Mouse (Mus musculus) gastrocnemius, postnatal 25 days (tissue): ENCODE results near the gene Siah2. TPM values are rescaled to one million over a fixed set of nuclear protein-coding genes. Genes with fewer than 3 reads are reported as not detected.
A peak's percentile ranks its signal among the peaks of the same experiment; 100 is the strongest.

Experiments used
- DNase-seq: peaks from one replicate; pipeline ENCODE4 v3.0.0; 2022
- total RNA-seq, 2 experiments: library from RNA; stranded (reverse); gene quantifications; 1 replicate in 1 of 2; 2 replicates in 1 of 2; pipeline ENCODE4 v1.2.3; 2021

Siah2 gene
- total RNA-seq, 2 experiments from 2014 or later: 9.0 to 9.5 TPM

GRCm38 (mm10) chr3:58695044-58695443 is 2.8 kb upstream of the Siah2 start:
- no peak for DNase-seq

DNA sequence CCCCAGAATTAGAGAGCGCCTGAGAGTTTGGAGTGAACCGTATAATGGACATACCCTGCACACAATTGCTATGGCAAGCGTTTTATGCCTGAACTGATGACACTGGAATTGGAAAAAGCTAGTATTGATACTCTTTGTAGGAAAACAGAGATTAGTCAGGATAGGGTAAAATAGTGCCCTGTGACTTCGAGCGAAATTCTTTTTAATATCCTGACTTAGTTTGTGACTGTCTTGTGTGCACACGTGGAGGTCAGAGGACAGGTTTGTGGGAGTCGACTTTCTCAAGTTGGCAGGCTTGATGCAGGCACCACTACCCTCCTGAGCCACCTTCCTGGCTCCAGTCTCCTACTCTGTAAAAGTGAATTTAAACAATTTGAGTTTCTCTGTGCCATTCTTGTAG is 1.1 kb upstream of the Siah2 start:
- no peak for DNase-seq

- DNase-seq: peak; percentile 52
Observed at GRCm38 (mm10) chr3:58691374-58691939, 743 bp downstream of the Siah2 start.

- DNase-seq: peak; percentile 57
Observed at GRCm38 (mm10) chr3:58690619-58691373, 1.4 kb downstream of the Siah2 start.

- DNase-seq: no peak
Observed at GRCm38 (mm10) chr3:58689721-58690120, 2.5 kb downstream of the Siah2 start.

- no peak for DNase-seq
Observed at GRCm38 (mm10) chr3:58689105-58689504, 3.1 kb downstream of the Siah2 start.

- DNase-seq: no peak
Observed at GRCm38 (mm10) chr3:58688551-58688950, 3.6 kb downstream of the Siah2 start.

GRCm38 (mm10) chr3:58686922-58687284 is 5.3 kb downstream of the Siah2 start:
- no peak for DNase-seq

GRCm38 (mm10) chr3:58686206-58686921 is 5.8 kb downstream of the Siah2 start:
- no peak for DNase-seq

GRCm38 (mm10) chr3:58685396-58685795 is 6.8 kb downstream of the Siah2 start:
- no peak for DNase-seq

- DNase-seq: no peak
Observed at GRCm38 (mm10) chr3:58683346-58683745, 8.9 kb downstream of the Siah2 start.

- no peak for DNase-seq
Observed at GRCm38 (mm10) chr3:58682336-58682735, 9.9 kb downstream of the Siah2 start.

DNA sequence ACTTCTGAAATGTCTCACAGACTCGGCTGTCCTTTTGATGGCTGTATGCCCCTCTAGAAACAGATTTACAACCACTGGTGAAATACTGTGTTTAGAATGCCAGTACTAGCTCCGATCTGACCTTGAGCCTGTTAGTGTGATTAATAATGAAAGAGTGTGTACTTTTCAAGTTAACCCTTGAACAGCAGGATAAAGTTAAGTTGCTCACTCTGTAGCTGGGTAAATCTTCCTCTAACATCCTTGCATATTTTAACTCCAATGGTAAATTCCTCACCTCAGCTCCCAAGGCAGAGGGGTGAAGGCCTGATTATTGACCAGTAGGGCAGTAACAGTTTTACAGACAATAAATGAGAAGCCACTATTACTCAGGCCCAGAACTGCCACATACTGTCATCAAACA is 10.4 kb downstream of the Siah2 start:
- DNase-seq: no peak

GRCm38 (mm10) chr3:58680943-58681637 is 11.1 kb downstream of the Siah2 start:
- no peak for DNase-seq

DNA sequence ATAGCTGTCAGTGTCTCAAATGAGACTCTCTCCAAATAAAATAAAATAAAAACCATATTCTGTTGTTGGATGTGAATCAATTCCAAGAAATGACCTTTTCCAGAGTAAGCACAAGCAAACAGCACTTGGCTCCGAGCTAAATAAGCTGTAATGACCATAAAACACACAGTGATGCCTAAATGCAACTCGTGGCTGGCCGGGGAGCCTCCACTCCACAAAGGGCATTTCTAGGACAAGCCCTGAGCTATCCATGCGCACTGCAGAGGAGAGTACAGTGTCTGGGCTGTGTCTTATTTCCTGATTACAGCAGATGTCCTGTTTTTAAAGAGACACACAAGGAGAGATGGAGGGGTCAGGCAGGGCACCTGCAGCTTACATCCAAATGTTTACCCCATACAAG is 12.2 kb downstream of the Siah2 start:
- peak; percentile 10 for DNase-seq

GRCm38 (mm10) chr3:58678905-58679304 is 13.3 kb downstream of the Siah2 start:
- DNase-seq: no peak

GRCm38 (mm10) chr3:58678384-58678783 is 13.8 kb downstream of the Siah2 start:
- no peak for DNase-seq

DNA sequence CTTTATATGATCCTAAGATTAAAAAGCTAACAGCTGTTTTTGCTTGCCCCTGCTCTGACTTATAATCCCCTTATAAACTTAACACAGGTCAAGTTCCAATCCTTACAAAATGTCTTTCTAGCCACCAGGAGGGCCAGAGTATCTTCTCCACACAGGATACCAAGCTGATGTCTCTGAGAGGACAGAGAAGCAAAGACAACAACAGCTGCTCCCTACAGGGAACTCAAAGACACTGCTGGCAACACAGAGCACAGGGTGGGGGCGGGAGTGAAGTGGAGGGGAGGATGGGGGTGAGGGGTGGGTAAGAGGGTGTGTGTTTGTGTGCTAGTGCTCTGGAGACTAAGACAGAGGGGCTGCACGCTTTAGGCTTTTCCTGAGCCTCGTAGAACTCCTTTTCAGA is 14.6 kb downstream of the Siah2 start:
- no peak for DNase-seq

DNA sequence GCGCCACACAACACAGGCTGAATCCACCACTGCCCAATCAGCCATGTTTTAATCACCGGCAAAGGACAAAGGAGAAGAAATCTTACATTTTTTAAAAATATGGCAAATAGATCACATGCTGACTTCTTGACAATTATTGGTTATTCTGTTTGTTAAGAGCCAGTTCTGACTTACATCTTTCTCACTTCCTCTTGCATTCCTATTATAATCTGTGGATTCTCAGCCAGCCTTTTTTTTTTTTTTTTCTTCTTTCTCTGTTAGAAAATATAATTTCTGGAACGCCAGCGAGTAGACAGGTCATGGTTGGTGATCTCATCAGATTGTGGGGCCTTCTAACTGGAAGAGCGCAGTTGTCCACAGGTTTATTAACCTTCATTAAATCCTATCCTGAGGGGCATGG is 18.9 kb downstream of the Siah2 start:
- DNase-seq: no peak

- DNase-seq: no peak
Observed at GRCm38 (mm10) chr3:58672481-58673183, 19.6 kb downstream of the Siah2 start.

DNA sequence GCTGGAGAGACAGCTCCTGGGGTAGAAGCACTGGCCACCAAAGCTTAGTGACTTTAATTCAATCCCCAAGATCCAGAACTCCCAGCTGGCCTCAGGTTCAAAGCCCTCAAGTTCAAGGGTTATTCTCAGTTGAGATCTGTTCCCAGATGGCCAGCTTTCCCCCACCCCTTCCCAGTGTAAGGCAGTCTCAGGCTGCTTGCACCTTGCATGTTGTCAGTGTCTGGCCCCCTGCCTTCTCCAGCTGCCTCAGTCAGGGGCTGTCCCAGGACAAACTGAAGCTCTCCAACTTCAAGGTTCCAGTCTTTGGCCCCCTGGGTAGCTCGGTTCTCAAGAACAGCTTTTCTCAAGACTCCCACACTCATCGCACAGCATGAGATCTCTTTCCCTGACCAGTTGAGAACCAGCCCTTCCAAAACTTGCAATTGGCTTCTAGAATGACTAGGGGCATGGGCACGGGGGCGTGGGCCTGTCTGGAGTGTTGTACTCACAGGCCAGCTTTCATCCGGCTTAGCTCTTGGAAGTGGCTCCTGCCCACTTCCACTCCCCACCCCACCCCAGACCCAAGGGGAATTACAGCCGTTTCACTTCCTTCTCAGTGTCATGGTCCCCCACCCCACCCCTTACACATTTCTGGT is 20.5 kb downstream of the Siah2 start:
- DNase-seq: peak; percentile 12

GRCm38 (mm10) chr3:58663970-58664369 is 28.2 kb downstream of the Siah2 start:
- no peak for DNase-seq
